Mouse (Mus musculus) ES-E14 (cell line): ENCODE results near the gene Lnp1. TPM values are rescaled to one million over a fixed set of nuclear protein-coding genes. Genes with fewer than 3 reads are reported as not detected.

Experiments
- DNase-seq: peaks from one replicate; pipeline ENCODE4 v3.0.0-alpha.2; 2013; ENCODE audit warnings: low read depth, low spot score
- H3K27ac ChIP-seq: 2 replicates; pipeline ENCODE4 v1.5.1; 2012; ENCODE audit warnings: low read depth, mild to moderate bottlenecking, low read length, moderate library complexity, mixed read lengths; ENCODE audit not compliant: poor library complexity, insufficient read depth, severe bottlenecking
- H3K36me3 ChIP-seq: 2 replicates; pipeline ENCODE4 v1.6.1; 2012; ENCODE audit warnings: mild to moderate bottlenecking, low read length, moderate library complexity, mixed read lengths; ENCODE audit not compliant: control insufficient read depth, poor library complexity, insufficient read depth, severe bottlenecking
- H3K4me1 ChIP-seq, 2 experiments: fragments of 150-350 bp in 1 of 2; sonication (generic) in 1 of 2; 2 replicates each; pipeline ENCODE4 v1.6.1; 2012; ENCODE audit warnings: low read length in 2 of 2, mild to moderate bottlenecking in 1 of 2, mixed read lengths in 1 of 2; ENCODE audit not compliant: control insufficient read depth in 2 of 2, insufficient read depth in 2 of 2, poor library complexity in 1 of 2
- H3K4me3 ChIP-seq, 2 experiments: fragments of 150-350 bp in 1 of 2; sonication (generic) in 1 of 2; 2 replicates each; pipeline ENCODE4 v1.5.1; 2012; ENCODE audit warnings: low read length in 2 of 2, low read depth in 1 of 2, mild to moderate bottlenecking in 1 of 2, mixed read lengths in 1 of 2; ENCODE audit not compliant: insufficient read depth in 1 of 2, poor library complexity in 1 of 2, severe bottlenecking in 1 of 2
- H3K9ac ChIP-seq: 2 replicates; pipeline ENCODE4 v1.6.1; 2012; ENCODE audit warnings: low read depth, mild to moderate bottlenecking, low read length, mixed read lengths; ENCODE audit not compliant: poor library complexity, insufficient read depth, severe bottlenecking
- H3K9me3 ChIP-seq: fragments of 150-350 bp; sonication (generic); 2 replicates; pipeline ENCODE4 v1.6.1; 2012; ENCODE audit warnings: low read depth, mild to moderate bottlenecking, low read length; ENCODE audit not compliant: control insufficient read depth, insufficient read depth
- CHD2 ChIP-seq: IDR thresholded peaks from 2 replicates; pipeline ENCODE4 v1.6.1; 2014; ENCODE audit warnings: mild to moderate bottlenecking, low read depth, low read length, inconsistent platforms
- HCFC1 ChIP-seq: IDR thresholded peaks from 2 replicates; pipeline ENCODE4 v1.6.1; 2012; ENCODE audit warnings: low read length, inconsistent platforms, borderline replicate concordance; ENCODE audit not compliant: insufficient read depth
- MAFK ChIP-seq: IDR thresholded peaks from 2 replicates; pipeline ENCODE4 v1.6.1; 2014; ENCODE audit warnings: mild to moderate bottlenecking, low read depth, low read length, inconsistent platforms; ENCODE audit not compliant: insufficient read depth
- ZC3H11A ChIP-seq: IDR thresholded peaks from 2 replicates; pipeline ENCODE4 v1.6.1; 2012; ENCODE audit warnings: low read depth, mild to moderate bottlenecking, inconsistent platforms, low read length, borderline replicate concordance
- ZNF384 ChIP-seq: IDR thresholded peaks from 2 replicates; pipeline ENCODE4 v1.6.1; 2012; ENCODE audit warnings: low read depth, low read length, inconsistent platforms
- in situ Hi-C, 2 experiments: fragments of 600-800 bp; cut with MboI; formaldehyde crosslinking; loops; one replicate each; pipeline ENCODE4 v1.15.1; 2025; ENCODE audit warnings: low sequenced_read_pairs in 2 of 2, inconsistent platforms in 1 of 2; ENCODE audit not compliant: unreplicated experiment in 2 of 2
- total RNA-seq: library from RNA; depleted of rRNA; stranded (reverse); fragments of 300-350 nt; gene quantifications from 2 replicates; pipeline ENCODE4 v1.2.3, GENCODE M21; 2012; rRNA removed

The Lnp1 gene
- total RNA-seq, 1 experiment, result not detected

DNA sequence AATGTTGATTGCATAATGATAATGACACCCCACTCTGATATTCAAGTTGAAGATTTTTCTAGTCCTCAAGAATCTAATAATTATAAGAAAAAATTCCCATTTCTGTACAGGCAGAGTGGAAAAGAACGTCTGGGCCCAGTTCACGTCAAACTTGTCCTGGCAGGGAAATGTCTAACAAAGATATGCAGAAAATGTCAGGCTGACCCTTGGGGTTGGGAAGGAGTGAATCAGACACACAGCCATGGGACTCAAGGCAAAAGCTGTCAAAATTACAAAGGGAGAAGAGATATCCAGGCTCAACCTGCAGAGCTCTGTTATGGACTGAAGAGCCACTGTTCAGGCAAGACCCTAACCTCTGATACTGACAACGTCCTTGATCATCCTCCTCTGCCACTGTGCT is 57.4 kb downstream of the Lnp1 start:
- TF ChIP-seq ZC3H11A, result no peak
- no peak for TF ChIP-seq HCFC1
- no peak for TF ChIP-seq MAFK
- TF ChIP-seq CHD2, result no peak
- TF ChIP-seq ZNF384, result no peak
- peaks cover 5 to 12% of the 10 kb centered on the region in 2 experiments; a peak in 2 of 4 replicates for H3K4me1 ChIP-seq
- H3K9ac ChIP-seq, result no peak overlapping the region
- DNase-seq, result no peak
- in situ Hi-C loops, result no loop called here
- H3K9me3 ChIP-seq, result no peaks in the 10 kb centered on the region
- no peaks in the 10 kb centered on the region for H3K36me3 ChIP-seq
- no peak overlapping the region for H3K27ac ChIP-seq
- no peak overlapping the region for H3K4me3 ChIP-seq

DNA sequence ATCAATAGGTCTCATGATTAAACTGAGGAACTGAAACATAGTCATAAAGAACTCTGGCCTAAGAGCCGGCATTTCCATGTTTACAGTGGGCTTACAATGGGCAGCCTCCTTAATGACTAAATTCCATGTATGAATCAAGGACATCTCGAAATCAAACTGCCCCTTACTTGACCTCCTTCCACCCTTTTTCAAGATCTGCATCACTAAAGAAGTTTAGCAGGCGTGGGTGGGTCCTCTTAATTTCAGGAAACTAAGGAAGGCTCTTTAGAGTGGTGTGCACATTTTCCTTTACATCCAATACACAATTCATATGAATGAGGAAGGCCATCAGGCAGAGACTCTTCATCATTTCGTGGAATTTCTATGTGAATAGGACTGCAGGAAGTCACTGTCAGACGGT is 59.5 kb downstream of the Lnp1 start:
- Histone ChIP-seq H3K9ac (no peak overlapping the region), H3K36me3 (no peaks in the 10 kb centered on the region), H3K9me3 (no peaks in the 10 kb centered on the region), H3K27ac (no peak overlapping the region; the same call in 1 of the 2 replicates), H3K4me3 (no peak overlapping the region), H3K4me1 (peaks cover 3 to 10% of the 10 kb centered on the region in 2 experiments; a peak in 2 of 4 replicates)
- in situ Hi-C loops, result no loop called here
- TF ChIP-seq HCFC1 (no peak), MAFK (no peak), ZC3H11A (no peak), ZNF384 (no peak), CHD2 (no peak)
- no peak for DNase-seq

DNA sequence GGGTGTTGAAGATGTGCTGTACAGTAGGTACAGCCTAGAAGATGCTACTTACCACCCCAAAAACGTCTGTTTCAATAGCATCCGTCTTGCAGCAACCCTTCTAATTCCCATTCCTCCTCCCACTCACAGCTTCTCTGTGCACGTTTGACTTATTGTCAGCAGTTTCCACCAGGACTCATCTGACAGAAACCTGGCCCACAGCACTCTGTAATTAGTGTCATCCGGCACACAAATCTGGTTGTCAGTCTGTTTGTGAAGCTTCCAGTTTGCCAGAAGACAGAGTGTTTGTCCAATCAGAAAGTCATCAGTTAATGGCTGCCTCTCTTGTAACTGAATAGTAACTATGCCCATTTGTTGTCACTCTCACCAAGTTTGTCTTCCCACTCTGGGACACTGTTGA is 60.3 kb downstream of the Lnp1 start:
- H3K9ac ChIP-seq, result no peak overlapping the region
- H3K27ac ChIP-seq, result no peak overlapping the region
- no peaks in the 10 kb centered on the region for H3K36me3 ChIP-seq
- in situ Hi-C loops, result no loop called here
- TF ChIP-seq HCFC1 (no peak), CHD2 (no peak), ZC3H11A (no peak), MAFK (no peak), ZNF384 (no peak)
- H3K4me1 ChIP-seq, result peaks cover 3 to 10% of the 10 kb centered on the region in 2 experiments; a peak in 2 of 4 replicates
- no peak overlapping the region for H3K4me3 ChIP-seq
- DNase-seq, result no peak
- no peaks in the 10 kb centered on the region for H3K9me3 ChIP-seq

Other genes with a start within 250 kb of the Lnp1 start
- gene Tfg, start 210.6 kb downstream of the Lnp1 start, total RNA-seq, result 21.2 and 39.1 TPM in 2 replicates
- gene Adgrg7, start 132.2 kb downstream of the Lnp1 start, total RNA-seq, result 0.05 TPM in 1 of 2 replicates, not detected in the other
- 13.8 and 16.8 TPM in 2 replicates for gene Tmem45a, start 41.9 kb downstream of the Lnp1 start, total RNA-seq
- 0.09 and 0.37 TPM in 2 replicates for gene Tmem45a2, start 143.3 kb upstream of the Lnp1 start, total RNA-seq
- gene Tomm70a, start 193.6 kb upstream of the Lnp1 start, total RNA-seq, result 86.5 and 106 TPM in 2 replicates
- gene Nit2, start 239.3 kb upstream of the Lnp1 start, total RNA-seq, result 62.0 and 73.1 TPM in 2 replicates